In genomic region chr5:132089496-132090250, GRCm38 (mm10) we compare ENCODE assay signal across 16 mouse cellular contexts.
DNase-seq lines count a peak whose midpoint lies in the region; ATAC-seq and TF ChIP-seq lines count a peak whose summit lies in the region.
"Had no signal": no experiment of that assay in that cellular context is flagged by ENCODE, and none has a peak within 500 bp of the region (broad histone marks: within the 10 kb centered on the region; RNA-seq: fewer than 3 reads in every experiment).

No protein-coding gene starts in this region.

- no peak overlapping the region for H3K9ac ChIP-seq in midbrain, embryonic 12.5 days (replicated peaks)
- H3K9ac ChIP-seq in midbrain, postnatal 0 days (replicated peaks; ENCODE audit: low read length, poor library complexity, severe bottlenecking) = no peak overlapping the region
- no peak overlapping the region for H3K9ac ChIP-seq in hindbrain, embryonic 16.5 days (ENCODE audit: low read depth, low read length)
- no peak overlapping the region for H3K9ac ChIP-seq in midbrain, embryonic 15.5 days
- H3K9ac ChIP-seq: embryonic facial prominence, embryonic 12.5 days; liver, embryonic 14.5 days had no signal

- no peak overlapping the region for H3K4me2 ChIP-seq in midbrain, embryonic 12.5 days (replicated peaks)
- H3K4me2 ChIP-seq in midbrain, postnatal 0 days (ENCODE audit: low read depth, low read length, poor library complexity, severe bottlenecking) = no peak overlapping the region
- H3K4me2 ChIP-seq in hindbrain, embryonic 16.5 days (ENCODE audit: low read length) = no peak overlapping the region
- H3K4me2 ChIP-seq in midbrain, embryonic 15.5 days = no peak overlapping the region
- H3K4me2 ChIP-seq: embryonic facial prominence, embryonic 12.5 days; heart, embryonic 11.5 days had no signal

- peaks cover 19% of the 10 kb centered on the region for H3K4me1 ChIP-seq in midbrain, embryonic 12.5 days
- 0 out of 2 replicates have a peak, but pooled peaks cover 6% of the 10 kb centered on the region for H3K4me1 ChIP-seq in midbrain, postnatal 0 days (ENCODE audit: insufficient read depth, low read length)
- peaks cover 9% of the 10 kb centered on the region for H3K4me1 ChIP-seq in hindbrain, embryonic 16.5 days (ENCODE audit: control insufficient read depth, insufficient read depth, low read depth, low read length)
- peaks cover 18% of the 10 kb centered on the region; the same call in 1 of the 2 replicates for H3K4me1 ChIP-seq in midbrain, embryonic 15.5 days
- H3K4me1 ChIP-seq: embryonic facial prominence, embryonic 12.5 days had no signal

- H3K4me3 ChIP-seq in midbrain, embryonic 12.5 days = no peak overlapping the region
- H3K4me3 ChIP-seq in midbrain, postnatal 0 days (ENCODE audit: low read depth, low read length) = no peak overlapping the region
- H3K4me3 ChIP-seq in hindbrain, embryonic 16.5 days (ENCODE audit: low read length) = no peak overlapping the region
- H3K4me3 ChIP-seq in midbrain, embryonic 15.5 days = no peak overlapping the region
- H3K4me3 ChIP-seq: embryonic facial prominence, embryonic 12.5 days had no signal

- no peak for ATAC-seq in midbrain, embryonic 12.5 days (ENCODE audit: low FRiP score, low read depth)
- ATAC-seq in midbrain, postnatal 0 days (ENCODE audit: low FRiP score) = no peak
- 0 out of 2 replicates have a peak, but pooled peaks have one; percentile 27 for ATAC-seq in hindbrain, embryonic 16.5 days
- ATAC-seq in midbrain, embryonic 15.5 days (replicated peaks) = no peak
- ATAC-seq: intestine, postnatal 0 days had no signal

- H3K36me3 ChIP-seq in midbrain, embryonic 12.5 days = no peaks in the 10 kb centered on the region
- no peaks in the 10 kb centered on the region for H3K36me3 ChIP-seq in midbrain, postnatal 0 days (ENCODE audit: insufficient read depth, low read length)
- no peaks in the 10 kb centered on the region for H3K36me3 ChIP-seq in hindbrain, embryonic 16.5 days (ENCODE audit: control insufficient read depth, insufficient read depth, low read length)
- H3K36me3 ChIP-seq in midbrain, embryonic 15.5 days (replicated peaks) = no peaks in the 10 kb centered on the region
- H3K36me3 ChIP-seq: embryonic facial prominence, embryonic 12.5 days had no signal

- 71% methylated on average over 10 of the region's 10 CpGs for WGBS in midbrain, embryonic 12.5 days
- WGBS in midbrain, postnatal 0 days = 65% methylated on average over 10 of the region's 10 CpGs
- WGBS in hindbrain, embryonic 16.5 days = 54% methylated on average over 10 of the region's 10 CpGs
- 55% methylated on average over 10 of the region's 10 CpGs for WGBS in midbrain, embryonic 15.5 days

- peak; percentile 12 to 25 for DNase-seq in cerebellum, postnatal 10 days
- no peak for DNase-seq in cerebellum, postnatal 4 days (ENCODE audit: low spot score in 2 of 2)
- DNase-seq in midbrain, postnatal 0 days (ENCODE audit: low spot score) = no peak
- no peak for DNase-seq in layer of hippocampus, postnatal 14 days (ENCODE audit: low spot score in 2 of 2)
- no peak for DNase-seq in cerebellum, adult 9-10 months
- DNase-seq: adrenal gland, postnatal 25 days; cerebellum, postnatal 25 days; gastrocnemius, postnatal 14 days; kidney, postnatal 10 days had no signal

- no peak for TF ChIP-seq CTCF in midbrain, postnatal 0 days (IDR thresholded peaks at IDR 0.05)

- H3K9me3 ChIP-seq in midbrain, embryonic 12.5 days = no peaks in the 10 kb centered on the region
- H3K9me3 ChIP-seq in midbrain, postnatal 0 days (ENCODE audit: low read length) = no peaks in the 10 kb centered on the region
- H3K9me3 ChIP-seq in hindbrain, embryonic 16.5 days (ENCODE audit: control insufficient read depth, low read length) = no peaks in the 10 kb centered on the region
- H3K9me3 ChIP-seq in midbrain, embryonic 15.5 days = no peaks in the 10 kb centered on the region
- H3K9me3 ChIP-seq: embryonic facial prominence, embryonic 12.5 days had no signal

- 0 out of 2 replicates have a peak overlapping the region, but pooled peaks have one; percentile 46 for H3K27ac ChIP-seq in midbrain, embryonic 12.5 days (replicated peaks)
- H3K27ac ChIP-seq in midbrain, postnatal 0 days (ENCODE audit: low read depth, low read length) = no peak overlapping the region
- H3K27ac ChIP-seq in hindbrain, embryonic 16.5 days (ENCODE audit: low read depth, low read length) = no peak overlapping the region
- H3K27ac ChIP-seq in midbrain, embryonic 15.5 days = 0 out of 2 replicates have a peak overlapping the region, but pooled peaks have one; percentile 27
- H3K27ac ChIP-seq: embryonic facial prominence, embryonic 12.5 days; liver, embryonic 14.5 days had no signal

- H3K27me3 ChIP-seq in midbrain, embryonic 12.5 days = peaks cover 6% of the 10 kb centered on the region; the same call in 1 of the 2 replicates
- no peaks in the 10 kb centered on the region for H3K27me3 ChIP-seq in midbrain, postnatal 0 days (ENCODE audit: insufficient read depth, low read length)
- no peaks in the 10 kb centered on the region for H3K27me3 ChIP-seq in hindbrain, embryonic 16.5 days (replicated peaks; ENCODE audit: control insufficient read depth, insufficient read depth, low read length)
- H3K27me3 ChIP-seq in midbrain, embryonic 15.5 days (replicated peaks) = 0 out of 2 replicates have a peak, but pooled peaks cover 3% of the 10 kb centered on the region
- H3K27me3 ChIP-seq: embryonic facial prominence, embryonic 12.5 days had no signal

Comparison
In these comparisons a context has a peak if more than half of its experiments do, and no peak if none do; other contexts are left out.
1. DNase-seq: peak in cerebellum, postnatal 10 days (2 of 2); none in cerebellum, postnatal 4 days (0 of 2), midbrain, postnatal 0 days (single experiment), layer of hippocampus, postnatal 14 days (0 of 2) and cerebellum, adult 9-10 months (single experiment).
2. H3K27ac ChIP-seq: peak in midbrain, embryonic 12.5 days (single experiment) and midbrain, embryonic 15.5 days (single experiment); none in midbrain, postnatal 0 days (single experiment) and hindbrain, embryonic 16.5 days (single experiment).